Mouse (Mus musculus): ENCODE results near the gene Fyn.

DNA sequence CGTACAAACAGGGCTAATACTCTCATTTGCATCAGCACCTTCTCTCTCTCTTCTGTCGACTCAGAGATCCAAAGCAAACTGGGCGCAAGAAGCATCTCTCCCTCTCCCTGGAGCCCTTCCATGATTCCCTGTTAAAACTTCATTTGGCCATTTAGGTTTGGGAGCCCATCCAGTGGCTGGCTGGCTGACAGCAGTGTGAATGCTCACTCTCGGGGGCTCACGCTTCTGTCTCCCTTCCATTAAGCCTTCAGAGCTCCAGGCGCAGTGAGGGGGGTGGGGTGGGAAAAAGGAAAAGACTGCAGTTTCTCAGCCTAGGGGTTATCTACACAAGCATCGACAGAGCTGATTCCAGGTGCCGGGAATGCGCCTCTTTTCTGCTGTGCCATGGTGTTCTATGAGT is 136.4 kb downstream of the Fyn start:
- TF ChIP-seq CTCF (IDR thresholded peaks at IDR 0.05; ENCODE audit: low read depth, low read length): no peak
- TF ChIP-seq POLR2A (IDR thresholded peaks at IDR 0.05; ENCODE audit: borderline replicate concordance, low read depth, low read length): no peak

Measured in bone marrow macrophage, adult 2 months (primary cell).